Mouse (Mus musculus) cerebellum, adult 2 months (tissue): ENCODE data around the gene Imp3. TPM values are rescaled to one million over a fixed set of nuclear protein-coding genes. Genes with fewer than 3 reads are reported as not detected.
A peak's percentile ranks its signal among the peaks of the same experiment; 100 is the strongest.
"Not testable (repeated sequence)": the region's sequence is repeated elsewhere in the genome, so short reads cannot be mapped to it uniquely, and the experiment has no call there.

ENCODE experiments used
- DNase-seq, 2 experiments: peaks; one replicate each; pipeline ENCODE4 v3.0.0; 2021
- H3K27ac ChIP-seq: fragments of 200-500 bp; 2 replicates; pipeline ENCODE4 v1.5.1; 2012; ENCODE audit warnings: low read length, control low read depth, inconsistent platforms; ENCODE audit not compliant: insufficient read depth
- H3K27me3 ChIP-seq: fragments of 200-500 bp; 2 replicates; pipeline ENCODE4 v1.6.1; 2012; ENCODE audit warnings: inconsistent platforms, mild to moderate bottlenecking, low read length, moderate library complexity; ENCODE audit not compliant: control insufficient read depth, insufficient read depth
- H3K4me1 ChIP-seq: fragments of 200-500 bp; 2 replicates; pipeline ENCODE4 v1.6.1; 2011; ENCODE audit warnings: low read length; ENCODE audit not compliant: control insufficient read depth, insufficient read depth
- H3K4me3 ChIP-seq: fragments of 200-500 bp; replicated peaks from 2 replicates; pipeline ENCODE3; 2011; ENCODE audit warnings: mild to moderate bottlenecking, low read depth, low read length, control low read depth; ENCODE audit not compliant: insufficient read depth
- CTCF ChIP-seq: fragments of 200-500 bp; IDR thresholded peaks from 2 replicates; pipeline ENCODE4 v1.5.1; 2011; ENCODE audit warnings: low read depth, mild to moderate bottlenecking, control low read depth, low read length, moderate library complexity, borderline replicate concordance; ENCODE audit not compliant: insufficient read depth
- POLR2A ChIP-seq: fragments of 200-500 bp; IDR thresholded peaks from 2 replicates; pipeline ENCODE4 v1.6.1; 2011; ENCODE audit warnings: low read length, control low read depth, borderline replicate concordance; ENCODE audit not compliant: insufficient read depth
- WGBS: fragments of 180-500 bp; shearing (Covaris S2); methylation state at CpG from one replicate; pipeline ENCODE4 v1.1.7; 2018; 5-methylcytosine and 5-hydroxymethylcytosine counted together
- polyA plus RNA-seq: library from polyadenylated mRNA; depleted of rRNA; stranded (reverse); fragments of >200 nt; gene quantifications from 2 replicates; pipeline ENCODE4 v1.2.3, GENCODE M21; 2012

The Imp3 gene
- polyA plus RNA-seq, 1 experiment = 89.3 TPM

DNA sequence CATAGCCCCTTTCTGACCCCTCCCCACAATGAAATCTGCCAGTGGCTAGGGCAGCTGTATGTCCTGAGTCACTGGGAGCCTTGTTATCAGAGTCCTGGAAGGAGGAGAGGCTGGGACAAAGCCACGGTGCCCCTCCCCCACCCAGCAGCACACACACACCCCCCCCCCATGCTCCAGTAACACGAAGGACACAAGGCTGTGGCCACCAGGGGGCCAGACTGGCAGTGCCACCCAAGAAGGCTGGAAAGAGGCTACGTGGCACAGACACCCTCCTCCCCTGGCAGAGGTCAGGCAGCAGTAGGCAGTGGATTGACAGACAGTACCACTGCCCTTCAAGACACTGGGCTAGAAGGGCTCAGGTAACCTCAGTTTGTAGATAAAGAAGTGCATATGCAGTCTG lies 43.3 kb upstream of the Imp3 start:
- WGBS = 26% methylated on average over 3 of the region's 3 CpGs
- Histone ChIP-seq H3K4me3 (no peak overlapping the region), H3K27me3 (no peaks in the 10 kb centered on the region), H3K4me1 (peaks cover 8% of the 10 kb centered on the region), H3K27ac (no peak overlapping the region)
- DNase-seq = no peak
- TF ChIP-seq POLR2A = no peak
- no peak for TF ChIP-seq CTCF

DNA sequence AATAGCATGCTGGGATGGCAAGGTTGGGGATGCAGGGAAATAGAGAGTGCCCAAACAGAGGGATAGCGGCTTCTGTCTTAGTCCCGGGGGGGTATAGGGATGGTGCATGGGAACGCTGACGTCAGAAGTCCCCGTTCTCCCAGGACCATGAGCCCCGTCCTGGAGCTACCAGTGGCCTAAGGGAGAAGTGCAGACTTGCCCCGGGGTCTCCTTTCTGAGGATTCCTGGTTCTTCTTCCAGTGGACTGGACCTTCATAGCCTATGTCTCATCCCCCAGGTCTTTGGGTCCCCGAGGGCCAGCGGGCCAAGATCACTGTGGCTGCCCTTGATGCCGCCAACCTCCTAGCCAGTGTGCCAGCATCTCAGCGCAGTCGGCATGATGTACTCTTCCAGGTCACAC lies 40.5 kb upstream of the Imp3 start:
- no peaks in the 10 kb centered on the region for H3K27me3 ChIP-seq
- no peak for DNase-seq
- TF ChIP-seq POLR2A = no peak
- no peak for TF ChIP-seq CTCF
- no peak overlapping the region for H3K27ac ChIP-seq
- peaks cover 6% of the 10 kb centered on the region for H3K4me1 ChIP-seq
- H3K4me3 ChIP-seq = no peak overlapping the region
- 77% methylated on average over 12 of the region's 12 CpGs for WGBS

DNA sequence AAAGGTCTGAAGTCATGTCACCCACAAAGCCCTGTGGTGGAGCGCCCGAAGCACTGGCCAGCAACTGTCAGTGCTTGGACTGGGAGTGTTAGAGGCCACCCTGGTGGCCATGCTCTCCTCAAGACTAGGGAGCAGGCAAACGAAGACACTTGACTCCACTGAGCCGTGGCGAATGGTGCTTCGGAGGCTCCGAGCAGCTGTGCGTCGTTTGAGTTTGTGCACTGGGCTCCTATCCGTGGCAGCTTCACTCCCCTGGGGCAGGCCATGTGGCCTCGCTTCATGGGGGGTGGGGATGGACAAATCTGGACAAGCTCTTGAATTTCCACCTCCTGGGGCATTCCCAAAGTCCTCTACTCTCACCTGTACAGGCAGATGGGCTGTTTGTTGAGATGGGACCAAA lies 37.9 kb upstream of the Imp3 start:
- WGBS = 64% methylated on average over 11 of the region's 11 CpGs
- no peak for TF ChIP-seq POLR2A
- TF ChIP-seq CTCF = no peak
- Histone ChIP-seq H3K4me3 (no peak overlapping the region), H3K27ac (no peak overlapping the region), H3K27me3 (no peaks in the 10 kb centered on the region), H3K4me1 (peaks cover 4% of the 10 kb centered on the region; the same call in 1 of the 2 replicates)
- no peak for DNase-seq

DNA sequence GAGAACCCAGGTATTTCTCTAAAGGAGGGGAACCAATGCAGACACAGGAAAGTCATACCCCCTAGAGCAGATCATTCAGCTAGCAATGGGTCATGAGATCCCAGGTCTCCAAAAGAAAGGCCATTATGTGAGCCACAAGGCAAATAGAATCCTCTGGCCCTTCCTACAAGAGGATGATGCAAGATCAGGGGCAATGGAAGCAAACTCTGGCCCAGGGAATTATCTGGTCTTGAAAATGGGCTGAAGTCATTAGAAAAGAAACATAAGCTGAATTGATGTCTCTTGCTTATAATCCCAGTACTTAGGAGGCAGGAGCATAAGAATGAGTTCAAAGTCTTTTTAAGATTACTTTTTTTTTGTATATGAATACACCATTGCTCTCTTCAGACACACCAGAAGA lies 37.2 kb upstream of the Imp3 start:
- Histone ChIP-seq H3K4me1 (peaks cover 4% of the 10 kb centered on the region; the same call in 1 of the 2 replicates), H3K4me3 (no peak overlapping the region), H3K27me3 (no peaks in the 10 kb centered on the region), H3K27ac (no peak overlapping the region)
- DNase-seq = no peak
- no peak for TF ChIP-seq POLR2A
- no peak for TF ChIP-seq CTCF

DNA sequence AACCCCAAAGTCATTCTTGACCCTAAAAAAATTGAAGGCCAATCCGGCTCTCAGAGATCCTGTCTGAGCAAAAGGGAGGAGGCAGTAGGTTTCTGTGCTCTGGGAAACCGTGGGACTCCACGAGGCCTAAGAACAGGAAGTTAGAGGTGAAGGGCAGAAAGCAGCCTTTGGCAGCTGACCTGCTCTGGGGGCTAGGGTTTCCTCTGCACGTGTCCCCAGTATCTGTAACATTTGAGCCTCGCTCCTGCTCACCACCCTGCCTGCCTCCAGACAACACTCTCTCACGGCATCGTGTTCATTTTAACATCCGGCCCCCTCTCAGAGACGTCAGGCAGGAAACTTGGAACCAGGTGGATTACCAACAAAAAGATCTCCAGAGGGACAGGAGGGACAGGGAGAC lies 36.7 kb upstream of the Imp3 start:
- Histone ChIP-seq H3K4me3 (no peak overlapping the region), H3K4me1 (peaks cover 4% of the 10 kb centered on the region; the same call in 1 of the 2 replicates), H3K27ac (peak overlapping the region; percentile 40; the same call in 1 of the 2 replicates), H3K27me3 (no peaks in the 10 kb centered on the region)
- DNase-seq = no peak
- WGBS = 68% methylated on average over 9 of the region's 9 CpGs
- TF ChIP-seq POLR2A (no peak), CTCF (no peak)

DNA sequence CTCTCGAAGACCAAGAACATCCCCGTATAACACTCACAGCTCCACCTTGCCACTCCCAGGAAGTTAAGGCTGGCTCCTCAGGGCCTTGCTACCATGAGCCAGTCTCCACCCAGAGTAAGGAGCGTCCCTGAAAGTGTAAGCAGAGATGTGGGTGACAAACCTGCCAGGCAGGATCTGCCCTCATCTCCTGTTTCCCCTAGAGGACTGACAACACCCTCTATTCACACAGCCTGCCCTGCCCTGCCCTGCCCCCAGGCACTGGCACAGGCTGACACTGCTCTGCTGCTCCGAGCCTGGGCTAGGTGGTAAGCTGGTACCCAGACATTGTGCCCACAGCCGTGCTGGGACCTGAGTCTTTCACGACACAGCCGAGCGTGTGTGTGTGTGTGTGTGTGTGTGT lies 36.1 kb upstream of the Imp3 start:
- Histone ChIP-seq H3K4me3 (no peak overlapping the region), H3K27ac (peak overlapping the region; percentile 72; the same call in 1 of the 2 replicates), H3K27me3 (no peaks in the 10 kb centered on the region), H3K4me1 (peaks cover 4% of the 10 kb centered on the region; the same call in 1 of the 2 replicates)
- no peak for TF ChIP-seq CTCF
- no peak for TF ChIP-seq POLR2A
- DNase-seq = peak in 1 of 2 experiments; percentile 30
- WGBS = 66% methylated on average over 8 of the region's 8 CpGs

DNA sequence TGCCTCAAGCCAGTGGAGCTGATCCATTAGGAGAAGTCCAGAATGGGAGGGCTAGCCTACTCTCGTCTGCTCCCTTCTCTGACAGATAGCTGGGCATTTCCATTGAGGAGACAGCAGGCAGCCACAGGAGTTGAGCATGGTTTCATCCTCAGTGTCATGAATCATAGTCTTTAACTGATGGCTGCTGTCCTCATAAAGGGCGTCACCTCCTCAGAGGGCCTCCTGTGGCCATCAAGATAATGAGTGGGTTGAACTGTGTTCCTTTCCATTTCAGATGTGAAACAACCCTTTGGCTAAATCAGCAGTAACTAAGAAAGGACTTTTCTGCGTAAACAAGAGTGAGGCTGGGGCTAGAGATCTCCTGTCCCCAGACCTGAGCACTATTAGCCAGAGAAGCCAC lies 33.6 kb upstream of the Imp3 start:
- 88% methylated on average over 3 of the region's 3 CpGs for WGBS
- H3K4me3 ChIP-seq = no peak overlapping the region
- TF ChIP-seq POLR2A (no peak), CTCF (no peak)

DNA sequence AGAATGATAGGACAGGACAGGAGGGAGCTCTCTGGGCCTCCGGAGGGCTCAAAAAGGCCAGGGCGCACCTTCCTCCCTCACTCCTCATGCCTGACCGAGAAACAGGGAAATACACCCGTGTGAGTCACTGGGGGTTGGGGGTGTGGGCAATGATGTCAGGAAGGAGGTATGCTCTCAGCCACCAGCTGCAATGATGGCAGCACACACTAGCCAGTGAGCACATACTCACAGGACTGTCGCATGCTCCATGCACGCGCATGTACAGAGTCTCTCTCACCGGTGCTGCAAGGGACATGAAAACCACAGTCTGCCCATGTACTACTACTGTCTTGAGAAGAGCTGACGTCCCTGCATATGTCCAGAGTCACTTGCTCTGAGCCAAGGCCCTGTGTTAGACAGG lies 29.7 kb upstream of the Imp3 start:
- TF ChIP-seq CTCF = no peak
- Histone ChIP-seq H3K4me3 (no peak overlapping the region), H3K27me3 (no peaks in the 10 kb centered on the region), H3K4me1 (no peaks in the 10 kb centered on the region), H3K27ac (no peak overlapping the region)
- DNase-seq = no peak
- WGBS = 79% methylated on average over 9 of the region's 9 CpGs

More for the DNA sequence above, 33.6 kb upstream of the Imp3 start:
- DNase-seq = no peak
- Histone ChIP-seq H3K4me1 (no peaks in the 10 kb centered on the region), H3K27ac (no peak overlapping the region), H3K27me3 (no peaks in the 10 kb centered on the region)

DNA sequence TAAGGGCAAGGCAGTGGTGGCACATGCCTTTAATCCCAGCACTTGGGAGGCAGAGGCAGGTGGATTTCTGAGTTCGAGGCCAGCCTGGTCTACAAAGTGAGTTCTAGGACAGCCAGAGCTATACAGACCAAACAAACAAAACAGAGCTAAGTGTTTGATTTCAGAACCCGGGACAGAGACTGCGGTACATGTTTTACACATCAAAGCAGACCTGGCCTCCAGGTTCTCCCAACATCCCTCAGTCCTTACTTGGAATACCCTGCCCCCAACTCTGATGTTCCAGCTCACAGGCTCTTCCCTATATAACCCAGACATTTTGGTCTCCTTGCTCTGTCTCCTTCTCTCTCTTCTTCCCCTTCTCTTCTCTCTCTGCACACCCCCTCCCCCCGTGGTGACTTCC lies 27.3 kb upstream of the Imp3 start:
- not testable (repeated sequence) for H3K4me3 ChIP-seq, H3K27ac ChIP-seq, DNase-seq, H3K27me3 ChIP-seq, H3K4me1 ChIP-seq
- 64% methylated on average over 4 of the region's 4 CpGs for WGBS
